Mouse (Mus musculus): ENCODE data around the gene Rassf3. TPM values are rescaled to one million over a fixed set of nuclear protein-coding genes. Genes with fewer than 3 reads are reported as not detected.

Gene Rassf3
- total and polyA plus RNA-seq, 3 experiments, result 4.0 to 9.0 (median 7.3) TPM

GRCm38 (mm10) chr10:121411721-121412455 is 64.3 kb downstream of the Rassf3 start:
- Histone ChIP-seq H3K79me2 (replicated peaks; ENCODE audit: control insufficient read depth, extremely low read depth, insufficient read depth, poor library complexity, severe bottlenecking) (no peaks in the 10 kb centered on the region), H3K27me3 (replicated peaks) (no peaks in the 10 kb centered on the region), H3K4me2 (ENCODE audit: insufficient read depth, low read depth, poor library complexity, severe bottlenecking) (no peak overlapping the region), H3K9ac (ENCODE audit: insufficient read depth, low read depth) (no peak overlapping the region), H3K4me1 (ENCODE audit: control insufficient read depth in 1 of 2, insufficient read depth in 2 of 2) (peaks cover 0 to 6% of the 10 kb centered on the region in 2 experiments; a peak in 2 of 4 replicates), H3K9me3 (replicated peaks; ENCODE audit: low read length) (no peaks in the 10 kb centered on the region), H3K27ac (ENCODE audit: insufficient read depth, low read depth) (no peak overlapping the region), H3K4me3 (replicated peaks in 1 of 3; ENCODE audit: low read depth in 2 of 3, low read length in 2 of 3, poor library complexity in 1 of 3) (no peak overlapping the region), H3K36me3 (replicated peaks in 1 of 2; ENCODE audit: control insufficient read depth in 1 of 2, insufficient read depth in 1 of 2, low read length in 1 of 2) (peaks cover 24 to 51% of the 10 kb centered on the region in 2 experiments)
- TF ChIP-seq ZNF384 (IDR thresholded peaks at IDR 0.05; ENCODE audit: low read depth, low read length) (no peak), SMC3 (IDR thresholded peaks at IDR 0.05; ENCODE audit: low read depth, low read length) (no peak), KAT2A (IDR thresholded peaks at IDR 0.05; ENCODE audit: insufficient replicate concordance, low read length) (no peak), E2F4 (IDR thresholded peaks at IDR 0.05; ENCODE audit: insufficient replicate concordance, low read depth, low read length) (no peak), UBTF (IDR thresholded peaks at IDR 0.05; ENCODE audit: low read depth, low read length) (no peak), CHD1 (IDR thresholded peaks at IDR 0.05; ENCODE audit: low read depth, low read length) (no peak), MAX (IDR thresholded peaks at IDR 0.05; ENCODE audit: low read length) (no peak), JUND (conservative IDR thresholded peaks at IDR 0.05; ENCODE audit: low read depth, low read length) (no peak), ETS1 (conservative IDR thresholded peaks at IDR 0.05; ENCODE audit: low read depth, low read length) (no peak), NELFE (IDR thresholded peaks at IDR 0.05; ENCODE audit: low read depth, low read length) (no peak), ELF1 (IDR thresholded peaks at IDR 0.05; ENCODE audit: low read depth, low read length) (no peak), NRF1 (IDR thresholded peaks at IDR 0.05; ENCODE audit: low read depth, low read length) (no peak), ZKSCAN1 (IDR thresholded peaks at IDR 0.05; ENCODE audit: borderline replicate concordance, low read depth, low read length) (no peak), IRF4 (IDR thresholded peaks at IDR 0.05; ENCODE audit: low read depth, low read length) (no peak), MAFK (IDR thresholded peaks at IDR 0.05; ENCODE audit: insufficient replicate concordance, low read length) (no peak), USF2 (conservative IDR thresholded peaks at IDR 0.05; ENCODE audit: low read depth, low read length) (no peak), POLR2AphosphoS2 (IDR thresholded peaks at IDR 0.05; ENCODE audit: low read depth, low read length) (no peak), HCFC1 (IDR thresholded peaks at IDR 0.05; ENCODE audit: low read depth, low read length) (no peak), GABPA (IDR thresholded peaks at IDR 0.05; ENCODE audit: insufficient replicate concordance, low read depth, low read length) (no peak), RAD21 (IDR thresholded peaks at IDR 0.05; ENCODE audit: low read depth, low read length) (no peak)
- in situ Hi-C loops (cut with MboI; ENCODE audit: low pct_ligation_motif_present, low pct_unique_long_range_greater_than_20kb, low sequenced_read_pairs) (no loop called here), dilution Hi-C loops (cut with MboI; ENCODE audit: extremely low pct_ligation_motif_present, extremely low pct_unique_long_range_greater_than_20kb, low sequenced_read_pairs) (no loop called here)
- DNase-seq (ENCODE audit: extremely low read depth), result no peak

Data from CH12.LX (cell line).